Mouse (Mus musculus): ENCODE measurements around the gene Slc25a51. TPM values are rescaled to one million over a fixed set of nuclear protein-coding genes. Genes with fewer than 3 reads are reported as not detected.

Slc25a51 gene
- total RNA-seq, 1 experiment from 2014 or later: 449 TPM

- DNase-seq: no peak
Observed at GRCm38 (mm10) chr4:45423406-45423805, 14.8 kb upstream of the Slc25a51 start.

DNA sequence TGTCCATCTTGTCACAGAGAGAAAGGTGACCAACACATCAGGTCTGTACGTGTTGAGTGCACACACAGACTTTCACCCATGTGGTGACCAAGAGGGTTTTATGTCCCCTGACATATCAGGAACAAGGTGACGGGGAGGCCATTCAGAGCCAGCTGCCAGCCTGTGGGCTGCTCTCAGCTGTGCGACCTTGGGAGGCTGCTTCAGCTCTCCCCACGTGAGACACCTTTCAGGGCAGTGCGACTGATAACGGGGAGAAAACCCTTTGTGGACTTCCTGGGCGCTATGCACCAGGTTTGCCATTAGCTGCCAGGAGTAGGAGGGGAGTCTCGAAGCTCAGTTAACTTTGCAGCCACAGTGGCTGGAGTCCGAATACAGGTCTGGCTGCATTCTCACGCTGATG, 14.1 kb upstream of the Slc25a51 start:
- DNase-seq: no peak

DNA sequence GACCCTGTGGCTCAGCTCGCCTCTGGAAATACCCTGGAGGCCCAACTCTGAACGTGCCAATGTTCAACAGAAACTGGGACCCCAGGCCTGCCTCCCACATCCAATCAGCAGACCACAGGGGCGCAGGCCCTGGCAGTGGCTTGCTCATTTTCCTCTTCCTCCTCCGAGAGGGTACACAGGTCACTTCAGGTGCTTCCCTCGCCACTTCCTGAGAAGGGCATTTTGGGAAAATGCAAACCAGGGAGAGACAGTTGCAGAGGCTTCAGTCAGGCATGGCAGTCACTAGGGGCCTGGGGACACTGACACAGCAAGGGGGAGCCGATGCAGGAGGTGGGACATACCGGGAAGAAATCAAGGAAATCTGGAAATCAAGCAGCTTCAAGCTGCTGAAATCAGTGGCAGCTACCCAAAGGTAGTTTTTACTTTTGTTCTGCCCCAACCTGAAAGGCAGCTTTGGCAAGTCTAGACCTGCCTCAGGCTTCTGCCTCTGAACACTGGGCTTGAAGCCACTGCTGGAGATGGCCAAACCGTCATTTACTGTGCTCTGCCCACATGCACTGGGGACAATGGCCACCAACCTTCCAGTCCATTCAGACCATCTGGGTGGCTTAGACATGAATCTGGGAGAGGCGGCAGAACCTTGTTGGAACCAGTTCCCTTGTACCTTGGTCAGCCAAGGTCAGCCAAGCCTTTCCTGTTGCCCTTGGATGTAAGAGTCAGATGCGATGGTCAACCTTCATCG, 13.1 kb upstream of the Slc25a51 start:
- DNase-seq: no peak

DNA sequence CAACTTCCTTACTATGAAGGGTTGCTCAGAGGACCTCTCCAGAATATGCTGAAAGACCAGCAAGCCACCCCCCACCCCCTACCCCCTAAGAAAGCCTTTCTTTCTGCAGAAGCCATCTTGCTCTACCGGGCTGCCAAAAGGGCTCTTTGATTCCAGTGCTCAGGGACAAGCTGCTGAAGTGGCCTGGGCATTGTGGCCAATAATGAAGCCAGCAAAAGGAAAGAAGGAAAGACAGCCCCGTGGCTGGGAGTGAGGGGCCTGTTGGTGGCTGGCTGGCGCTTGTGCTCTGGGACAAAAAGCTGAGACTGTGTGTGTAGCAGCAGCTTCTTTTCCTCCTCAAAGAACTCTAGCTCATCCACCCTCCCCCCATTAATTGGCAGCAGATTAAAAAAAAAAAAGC, 12.2 kb upstream of the Slc25a51 start:
- no peak for DNase-seq

GRCm38 (mm10) chr4:45419051-45419450, 10.5 kb upstream of the Slc25a51 start:
- DNase-seq: no peak

DNA sequence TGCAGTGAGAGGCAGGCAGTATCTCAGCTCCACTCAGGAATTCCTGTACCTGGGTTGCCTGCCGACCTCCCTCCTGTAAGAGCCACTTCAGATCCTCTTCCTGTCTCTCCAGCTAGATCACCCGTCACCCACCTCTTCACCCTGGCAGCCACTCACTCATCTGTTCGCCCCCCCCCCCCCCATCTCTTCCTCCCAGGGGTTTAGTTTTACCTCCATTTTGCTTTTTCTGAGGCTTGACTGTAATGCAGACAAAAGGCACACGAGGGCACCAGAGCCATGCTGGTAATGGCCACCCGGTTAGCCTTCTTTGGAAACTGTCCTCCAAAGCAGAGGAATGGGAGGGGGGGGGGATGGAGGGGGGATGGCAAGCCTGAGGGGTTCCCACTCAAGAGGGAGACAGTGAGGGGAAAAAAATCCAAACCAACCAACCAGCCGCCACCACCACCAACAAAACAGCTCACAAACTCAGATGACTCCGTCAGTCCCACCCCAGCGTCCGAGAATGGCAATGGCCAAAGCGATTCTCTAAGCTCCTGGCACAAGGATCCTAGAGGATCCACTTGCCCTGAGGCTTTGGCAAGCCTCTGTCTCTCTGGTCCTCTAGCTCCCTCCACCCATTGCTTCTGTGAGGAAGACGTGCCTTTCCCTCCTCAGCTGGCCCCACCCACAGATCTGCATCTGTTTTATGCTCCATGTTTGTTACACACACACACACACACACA, 9.8 kb upstream of the Slc25a51 start:
- peak; percentile 74 for DNase-seq

DNA sequence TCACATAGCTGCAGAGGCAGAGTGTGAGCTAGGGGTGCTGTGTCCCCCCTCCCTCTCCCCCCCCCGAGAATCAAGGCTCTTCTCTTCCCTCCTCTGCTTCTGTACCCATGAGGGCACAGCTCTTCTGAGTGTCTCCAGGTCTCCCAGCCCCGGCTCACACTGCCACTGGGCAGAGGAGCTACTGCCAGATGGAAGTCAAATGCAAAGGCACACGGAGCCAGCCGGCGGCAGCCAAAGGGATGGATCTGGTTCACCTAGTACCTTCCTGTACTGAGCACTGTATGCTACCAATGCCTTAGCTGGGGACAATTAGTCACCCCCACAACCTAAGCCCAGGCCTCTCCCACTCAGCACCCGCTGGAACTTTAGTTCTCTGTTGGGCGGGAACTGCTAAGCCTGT, 7.7 kb upstream of the Slc25a51 start:
- no peak for DNase-seq

DNA sequence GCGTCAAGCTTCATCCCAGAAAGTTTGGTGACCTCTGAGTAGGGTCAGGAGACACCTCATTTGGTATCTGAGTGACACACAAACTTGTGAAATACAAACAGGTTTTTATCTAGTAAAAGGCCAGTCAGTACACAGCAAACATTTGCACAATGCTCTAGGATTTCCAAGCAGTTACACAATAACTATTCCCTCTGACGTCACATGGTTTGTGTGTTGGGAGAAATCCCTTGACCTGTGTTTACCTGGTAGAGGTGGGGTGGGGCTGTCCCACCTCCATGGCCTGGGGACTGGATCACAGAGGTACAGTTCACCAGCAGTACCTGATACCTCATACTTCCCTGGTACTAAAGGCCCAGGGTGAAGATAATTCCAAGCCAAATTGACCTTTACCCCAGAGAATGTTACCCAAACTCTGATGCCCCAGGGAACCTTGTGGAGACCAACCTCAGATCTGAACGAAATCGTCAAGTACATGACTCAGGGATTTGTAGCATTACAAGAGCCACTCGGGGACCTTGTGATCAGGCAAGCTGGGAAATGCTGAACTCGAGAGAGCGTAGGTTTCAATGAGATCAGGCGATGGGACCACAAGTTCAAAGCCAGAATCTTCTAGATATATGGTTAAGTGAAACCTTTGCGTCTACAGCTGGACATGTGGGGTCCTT, 5.2 kb upstream of the Slc25a51 start:
- DNase-seq: no peak

- DNase-seq: peak; percentile 75
Observed at GRCm38 (mm10) chr4:45412433-45413192, 4.0 kb upstream of the Slc25a51 start.

GRCm38 (mm10) chr4:45411181-45411790, 2.7 kb upstream of the Slc25a51 start:
- no peak for DNase-seq

- peak; percentile 86 for DNase-seq
Observed at GRCm38 (mm10) chr4:45409270-45409669, 704 bp upstream of the Slc25a51 start.

DNA sequence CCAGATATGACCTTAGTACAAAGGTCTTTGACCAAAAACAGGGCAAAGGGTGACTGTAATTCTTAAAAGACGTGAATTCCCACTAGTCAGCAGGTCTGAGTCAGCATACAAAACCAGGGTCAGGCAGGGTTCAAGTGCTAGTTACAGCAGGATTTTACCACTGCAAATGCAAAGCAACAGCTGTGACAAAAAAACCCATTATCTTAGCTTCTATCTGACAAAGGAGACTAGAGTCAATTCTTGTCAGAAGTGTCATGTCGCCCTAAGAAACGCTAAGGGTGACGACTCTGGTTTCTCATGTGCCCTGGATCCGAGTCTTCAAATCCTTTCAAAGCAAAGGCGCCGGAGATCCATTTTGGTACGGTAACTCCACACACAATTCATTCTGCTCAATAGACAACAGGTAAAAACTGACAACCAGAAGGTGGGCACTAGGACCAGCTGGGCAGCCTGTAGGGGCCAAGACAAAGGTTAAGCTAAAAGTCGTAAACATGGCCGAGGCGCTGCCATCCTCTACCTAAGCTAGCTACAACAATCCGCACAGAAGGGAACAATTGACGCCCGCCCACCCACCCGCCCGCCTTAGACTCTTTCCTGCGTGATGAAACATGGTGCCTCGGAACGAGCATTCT, 747 bp downstream of the Slc25a51 start:
- peak; percentile 67 for DNase-seq

GRCm38 (mm10) chr4:45407001-45407702, 1.4 kb downstream of the Slc25a51 start:
- DNase-seq: peak; percentile 4

DNA sequence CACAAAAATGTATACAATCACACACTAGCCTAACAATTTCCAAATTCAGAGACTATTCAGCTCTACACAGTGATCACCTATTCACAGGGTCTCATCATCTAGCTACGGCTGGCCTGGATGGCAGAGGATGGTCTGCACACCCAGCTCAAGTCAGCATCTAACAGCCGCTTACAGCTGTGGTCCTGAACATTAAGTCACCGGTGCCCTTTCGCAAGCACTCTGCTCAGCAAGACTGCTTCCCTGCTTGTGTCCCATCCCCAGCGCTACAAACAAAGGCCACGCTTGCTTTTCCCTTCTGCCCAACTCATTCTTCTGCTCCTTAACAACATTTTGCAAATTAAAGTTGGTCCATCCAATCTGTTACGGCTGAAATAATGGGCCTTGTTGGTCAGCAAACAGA, 2.2 kb downstream of the Slc25a51 start:
- DNase-seq: peak; percentile 26

DNA sequence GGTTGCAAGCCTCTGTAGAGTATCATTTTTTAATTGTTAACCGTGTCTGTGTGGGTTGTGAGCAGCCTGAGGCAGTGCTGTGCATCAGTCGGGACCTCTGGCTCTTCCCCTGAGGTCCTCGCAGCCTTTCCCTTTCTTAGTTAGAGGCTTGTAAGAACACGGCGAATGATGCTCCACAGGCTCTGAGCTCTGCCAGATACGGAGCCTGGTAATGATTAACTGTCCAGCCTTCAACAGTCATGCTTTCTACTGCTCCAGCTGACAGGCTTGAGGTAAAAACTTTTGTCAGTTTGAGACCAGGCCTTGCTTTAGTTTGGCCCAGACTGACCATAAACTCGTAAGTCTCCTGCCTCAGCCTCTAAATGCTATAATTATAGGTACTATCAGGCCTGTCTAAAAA, 3.3 kb downstream of the Slc25a51 start:
- DNase-seq: peak; percentile 4

DNA sequence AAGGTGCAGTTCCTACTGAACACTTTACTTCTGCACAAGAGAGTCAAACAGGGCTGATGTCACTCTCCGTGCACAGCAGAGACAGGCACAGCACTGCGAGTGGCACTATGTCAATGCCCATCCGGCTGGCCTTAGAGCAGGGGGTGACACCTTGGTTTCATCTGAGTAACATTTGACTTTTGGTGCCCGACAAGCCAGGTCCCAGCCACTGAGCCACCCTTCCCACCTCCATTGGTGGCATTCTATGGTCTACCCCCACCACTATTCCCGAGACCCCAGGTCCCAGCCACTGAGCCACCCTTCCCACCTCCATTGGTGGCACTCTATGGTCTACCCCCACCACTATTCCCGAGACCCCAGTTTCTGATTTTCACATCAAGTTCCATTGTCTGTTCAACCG, 4.5 kb downstream of the Slc25a51 start:
- no peak for DNase-seq

DNA sequence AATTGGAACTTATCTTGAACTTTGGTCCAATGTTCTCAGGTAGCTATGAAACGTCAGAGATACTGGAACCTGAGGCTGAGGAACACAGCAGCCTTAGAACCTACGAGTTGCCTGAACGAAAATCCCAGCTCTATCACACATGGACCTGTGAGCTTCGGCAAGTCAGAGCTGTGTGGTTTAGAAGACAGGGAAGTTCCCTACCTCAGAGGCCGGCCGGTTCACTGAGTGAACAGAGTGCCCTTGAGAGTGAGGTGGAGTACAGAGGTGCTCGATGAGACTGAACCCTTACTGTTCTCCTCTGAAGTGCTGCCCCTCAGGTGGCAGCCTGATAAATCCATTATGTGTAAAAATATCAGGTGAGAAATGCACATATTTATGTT, 5.1 kb downstream of the Slc25a51 start:
- no peak for DNase-seq

GRCm38 (mm10) chr4:45402878-45403498, 5.6 kb downstream of the Slc25a51 start:
- DNase-seq: no peak

GRCm38 (mm10) chr4:45402281-45402680, 6.3 kb downstream of the Slc25a51 start:
- DNase-seq: no peak

- DNase-seq: no peak
Observed at GRCm38 (mm10) chr4:45399421-45400210, 8.9 kb downstream of the Slc25a51 start.

Data from adrenal gland, postnatal 14 days (tissue).